Mouse (Mus musculus) cerebral cortex, adult 2 months (tissue): ENCODE results near the gene Acpp.

Experiments
- WGBS: fragments of 180-500 bp; shearing (Covaris S2); methylation state at CpG from one replicate; pipeline ENCODE4 v1.1.7; 2018; 5-methylcytosine and 5-hydroxymethylcytosine counted together

The Acpp gene

DNA sequence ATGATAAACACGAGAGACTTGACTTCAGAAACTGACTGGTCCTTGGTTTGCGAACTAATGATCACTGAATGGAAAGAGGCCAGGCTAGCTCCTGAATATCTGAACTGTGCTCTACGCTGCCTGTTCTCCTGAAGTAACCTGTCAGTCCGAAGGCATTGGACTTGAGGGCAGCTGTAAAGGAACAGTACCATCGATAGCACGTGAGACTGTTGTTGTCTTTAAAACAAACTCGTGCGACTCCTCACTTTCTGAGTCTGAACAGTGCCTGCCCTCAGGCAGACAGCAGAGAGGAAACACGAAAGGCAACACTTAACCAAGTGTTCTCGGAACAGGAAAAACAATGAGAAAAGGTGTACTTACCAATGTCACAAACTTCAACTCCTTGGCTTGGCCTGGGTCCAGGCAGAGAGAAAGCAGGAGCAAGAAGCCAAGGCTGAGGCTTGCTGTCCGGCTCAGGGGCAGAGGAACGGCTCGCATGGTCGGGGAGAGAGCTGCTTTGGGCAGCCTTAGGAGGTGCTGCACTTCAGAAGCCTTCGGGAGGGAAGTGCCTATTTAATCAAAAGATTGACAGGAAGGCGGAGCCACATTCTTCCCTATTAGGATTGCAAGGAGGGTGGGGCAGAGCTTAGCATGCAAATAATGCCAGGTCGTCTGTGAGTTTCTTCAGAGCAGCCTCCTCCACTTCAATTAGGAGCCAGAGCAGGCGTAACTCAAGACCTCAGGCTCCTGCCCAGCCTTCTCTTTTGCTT, at the start of gene Acpp:
Gene Acpp (minus strand): TSS at position 566 of the 749 bp plus-strand sequence.
- 37% methylated on average over 18 of the region's 18 CpGs for WGBS

DNA sequence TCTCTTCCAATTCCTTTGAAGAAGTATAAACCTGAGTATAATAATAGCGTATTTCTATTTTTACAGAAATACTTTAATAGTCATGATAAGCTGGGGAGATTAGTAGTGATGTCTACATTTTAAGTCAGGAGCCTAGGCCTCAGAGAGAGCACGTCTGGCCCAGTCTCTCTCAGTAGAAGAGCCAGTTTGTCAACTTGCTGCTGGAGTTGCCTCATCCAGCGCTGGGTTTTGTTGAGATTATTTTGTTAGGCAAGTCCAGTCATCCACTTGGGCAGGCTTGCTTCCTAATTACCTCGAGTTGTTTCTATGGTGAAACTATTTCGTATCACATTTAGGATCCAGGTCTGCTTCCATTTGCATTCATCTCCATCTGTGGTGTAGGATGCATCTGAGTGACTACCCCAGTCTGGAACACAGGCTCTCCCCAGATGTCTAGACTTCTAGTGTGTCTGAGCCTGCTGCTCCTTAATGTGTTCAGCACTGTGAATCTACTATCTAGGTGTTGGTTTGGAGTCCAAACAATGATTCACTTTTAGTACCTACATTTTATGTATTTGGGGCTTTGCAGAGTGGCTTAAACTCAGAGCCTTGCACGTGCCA, 45.1 kb upstream of the Acpp start:
- 62% methylated on average over 6 of the region's 6 CpGs for WGBS

DNA sequence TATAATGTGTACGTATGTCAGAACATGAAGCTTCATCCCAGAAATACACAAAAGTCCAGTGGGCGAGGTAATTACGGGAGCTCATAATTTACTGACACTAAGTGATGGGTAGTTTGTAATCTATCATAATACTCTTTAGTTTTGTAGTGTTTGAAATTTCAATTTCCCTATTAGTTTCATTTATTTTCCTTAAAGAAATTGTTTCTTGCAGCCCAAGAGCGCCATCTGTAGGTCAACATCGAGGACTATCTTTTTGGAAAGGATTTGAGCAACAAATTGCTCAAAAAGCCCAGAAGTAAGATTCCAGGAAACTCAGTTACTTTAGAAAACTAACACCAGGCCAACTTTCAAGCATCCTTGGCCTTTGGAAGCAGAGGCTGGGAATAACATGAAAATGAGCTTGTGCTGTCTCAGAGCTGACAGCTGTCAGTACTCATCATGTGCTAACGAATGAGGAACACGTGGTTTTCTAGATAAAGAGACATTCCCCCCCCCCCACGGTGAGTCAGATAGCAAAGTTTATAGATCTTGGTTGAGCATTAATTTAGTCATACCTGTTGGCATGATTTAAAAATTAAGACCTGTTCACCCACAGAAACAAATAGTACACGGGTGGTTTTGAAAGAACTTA, 42.1 kb upstream of the Acpp start:
- 62% methylated on average over 9 of the region's 9 CpGs for WGBS

DNA sequence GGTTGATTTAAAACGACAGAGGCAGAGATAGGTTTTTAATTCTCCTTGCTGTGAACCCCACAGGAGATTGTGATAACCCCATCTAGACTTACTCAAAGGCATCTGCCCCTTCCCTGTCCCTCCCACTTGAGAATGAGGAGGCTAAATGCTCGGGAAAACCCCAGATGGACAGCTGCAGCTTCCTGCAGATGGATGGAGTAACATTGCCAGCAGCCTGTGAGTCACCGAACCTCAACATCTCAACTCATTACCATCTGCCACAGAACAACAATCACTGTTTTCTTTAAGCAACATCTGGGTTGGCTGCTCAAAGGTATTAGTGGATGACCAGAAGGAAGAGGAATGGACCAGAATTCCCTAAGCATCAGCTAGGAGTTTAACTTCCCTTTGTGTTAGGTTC, 38.0 kb upstream of the Acpp start:
- 27% methylated on average over 3 of the region's 3 CpGs for WGBS

- 28% methylated on average over 6 of the region's 6 CpGs for WGBS
Measured at GRCm38 (mm10) chr9:104373253-104373652, 35.7 kb upstream of the Acpp start.

- 79% methylated on average over 2 of the region's 2 CpGs for WGBS
Measured at GRCm38 (mm10) chr9:104366983-104367382, 29.4 kb upstream of the Acpp start.

GRCm38 (mm10) chr9:104361951-104362350, 24.4 kb upstream of the Acpp start:
- 82% methylated on average over 1 of the region's 1 CpGs for WGBS

- 88% methylated on average over 17 of the region's 17 CpGs for WGBS
Measured at GRCm38 (mm10) chr9:104361073-104361891, 23.7 kb upstream of the Acpp start.

DNA sequence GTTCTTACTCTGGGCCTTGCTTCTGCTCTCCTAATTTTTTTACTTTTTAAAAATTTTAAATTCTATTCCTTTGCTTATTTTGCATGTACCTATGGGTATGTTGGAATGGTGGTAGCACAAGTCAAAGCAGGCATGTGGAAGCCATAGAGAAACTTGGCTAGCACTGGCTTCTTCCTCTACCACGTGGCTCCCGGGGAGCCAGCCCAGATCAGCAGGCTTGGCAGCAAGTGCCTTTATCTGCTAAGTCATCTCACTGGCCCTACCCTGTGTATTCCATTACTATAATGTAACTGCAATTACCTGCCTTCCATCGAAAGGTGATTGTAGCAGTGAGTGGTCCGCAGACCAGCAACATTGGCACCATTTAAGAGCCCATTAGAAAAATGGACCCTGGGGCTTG, 22.8 kb upstream of the Acpp start:
- 87% methylated on average over 4 of the region's 4 CpGs for WGBS

GRCm38 (mm10) chr9:104355521-104356270, 18.1 kb upstream of the Acpp start:
- WGBS: 73% methylated on average over 8 of the region's 8 CpGs

GRCm38 (mm10) chr9:104344136-104344535, 6.6 kb upstream of the Acpp start:
- 48% methylated on average over 5 of the region's 5 CpGs for WGBS

DNA sequence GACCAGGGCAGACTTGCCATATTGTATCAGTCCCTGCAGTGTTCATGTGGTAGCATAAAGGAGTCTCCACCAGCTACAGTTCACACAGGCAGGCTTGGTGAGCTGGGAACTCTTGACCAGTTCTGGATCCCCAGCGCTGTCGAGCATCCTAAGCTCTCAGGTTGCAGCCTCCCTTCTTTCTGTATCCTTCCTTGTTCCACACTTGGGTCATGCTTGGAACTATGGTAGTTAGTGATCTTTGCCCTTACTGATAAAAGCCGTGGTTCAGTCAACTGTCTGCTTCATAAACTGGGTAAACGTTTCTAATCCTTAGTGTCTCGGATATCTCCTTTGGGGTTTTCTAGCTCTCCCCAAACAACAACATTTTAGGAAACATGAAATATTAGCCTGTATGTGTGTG, 1.9 kb upstream of the Acpp start:
- WGBS: 96% methylated on average over 5 of the region's 5 CpGs

GRCm38 (mm10) chr9:104338489-104339427, 1.2 kb upstream of the Acpp start:
- 87% methylated on average over 18 of the region's 18 CpGs for WGBS

DNA sequence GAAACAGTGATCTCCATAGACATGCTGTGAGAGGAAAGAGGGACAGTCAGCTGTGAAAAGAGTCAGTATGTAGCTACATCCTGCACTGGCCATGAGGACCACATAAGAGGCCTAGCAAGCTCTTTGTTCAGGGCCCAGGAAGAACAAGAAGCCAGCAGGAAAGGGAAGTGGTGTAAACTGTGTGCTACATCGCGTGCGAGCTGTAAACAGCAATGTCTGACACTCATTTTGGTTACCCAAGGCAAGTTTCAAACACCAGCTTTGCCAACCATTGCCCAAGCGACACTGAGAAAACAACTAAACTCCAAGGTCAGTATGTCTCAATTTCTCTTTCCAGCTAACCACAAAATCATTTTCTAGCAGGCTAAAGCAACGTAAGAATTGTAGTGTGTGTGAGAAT, 6.2 kb downstream of the Acpp start:
- WGBS: 94% methylated on average over 5 of the region's 5 CpGs

GRCm38 (mm10) chr9:104328655-104329054, 8.9 kb downstream of the Acpp start:
- 78% methylated on average over 4 of the region's 4 CpGs for WGBS

- 66% methylated on average over 7 of the region's 7 CpGs for WGBS
Measured at GRCm38 (mm10) chr9:104321519-104321918, 16.0 kb downstream of the Acpp start.

- 88% methylated on average over 11 of the region's 11 CpGs for WGBS
Measured at GRCm38 (mm10) chr9:104316351-104316750, 21.2 kb downstream of the Acpp start.

GRCm38 (mm10) chr9:104315499-104315898, 22.0 kb downstream of the Acpp start:
- 11% methylated on average over 10 of the region's 10 CpGs for WGBS

DNA sequence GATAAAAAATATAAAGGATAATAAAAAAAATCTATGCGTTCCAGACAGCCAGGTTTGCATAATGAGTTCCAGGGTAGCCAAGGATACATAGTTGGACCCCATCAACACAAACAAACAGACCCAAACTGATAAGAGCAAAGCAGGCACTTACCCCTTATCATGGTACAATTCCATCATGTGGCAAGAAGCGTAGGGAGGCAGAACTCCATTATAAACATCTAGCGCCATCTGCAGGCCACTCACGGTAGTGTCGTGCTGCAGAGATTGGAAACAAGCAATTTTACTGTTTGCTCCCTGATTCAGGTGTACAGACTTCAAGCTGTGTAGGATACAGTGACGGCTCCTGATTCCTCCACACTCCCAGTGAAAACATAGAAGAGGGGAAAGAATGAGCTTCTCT, 30.8 kb downstream of the Acpp start:
- WGBS: 15% methylated on average over 6 of the region's 6 CpGs
